Mouse (Mus musculus) frontal cortex, postnatal 25 days (tissue): ENCODE results near the gene Tmeff2.

ENCODE experiments used
- DNase-seq, 2 experiments: peaks; one replicate each; pipeline ENCODE4 v3.0.0; 2022; ENCODE audit warnings: low spot score in 2 of 2

Tmeff2 gene

DNA sequence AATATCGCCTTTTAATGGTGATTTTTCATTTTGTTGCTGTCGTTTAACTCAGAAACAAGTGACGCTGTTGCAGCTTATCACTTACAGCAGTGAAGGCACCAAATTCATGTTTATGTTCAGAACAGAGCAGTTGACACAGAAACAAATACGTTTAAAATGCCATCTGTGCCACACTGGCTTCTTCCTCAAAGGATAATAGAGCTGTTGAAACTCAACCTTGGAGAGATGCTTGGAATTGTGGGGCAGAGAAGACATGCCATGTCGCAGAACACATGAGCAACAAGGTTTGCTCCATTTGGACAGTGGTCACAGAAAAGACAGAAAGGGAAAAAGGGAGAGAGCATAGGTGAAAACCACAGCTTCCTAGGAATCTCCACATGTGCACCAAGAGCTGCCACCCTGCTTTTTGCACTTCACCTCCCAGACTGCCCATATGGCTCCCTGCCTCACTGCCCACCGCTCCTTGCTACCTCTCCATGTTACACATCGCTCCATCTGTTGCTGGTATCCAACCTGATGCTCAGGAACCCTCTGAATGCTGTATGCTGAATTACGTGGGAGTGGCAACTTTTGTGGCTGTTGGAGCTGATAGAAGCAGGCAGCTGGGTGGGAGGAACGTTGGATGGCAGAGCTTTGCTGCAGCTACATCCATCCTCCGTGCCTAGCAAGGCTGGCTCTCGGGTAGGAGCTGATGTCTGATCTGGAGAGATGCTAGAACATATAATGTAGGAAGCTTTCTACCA is 298.8 kb downstream of the Tmeff2 start:
- DNase-seq, result peak in 1 of 2 experiments; percentile 46

DNA sequence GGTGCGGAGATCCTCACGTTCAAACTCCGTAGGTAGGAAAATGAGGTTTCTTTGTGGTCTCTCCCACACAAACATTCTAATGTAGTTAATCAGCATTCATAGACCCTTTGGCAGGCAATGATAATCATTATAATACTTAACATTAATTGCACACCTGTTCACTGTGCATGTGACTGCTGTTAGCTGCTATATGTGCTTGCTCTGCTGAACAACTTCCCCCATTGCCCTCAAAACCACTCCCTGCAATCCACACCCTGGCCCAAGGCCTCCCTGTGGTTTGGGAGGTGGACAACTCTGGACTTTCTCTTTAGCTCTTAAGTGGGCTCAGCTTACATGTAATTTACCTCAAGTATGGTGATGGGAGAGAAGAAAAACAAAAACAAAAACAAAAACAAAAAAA is 299.5 kb downstream of the Tmeff2 start:
- no peak for DNase-seq

DNA sequence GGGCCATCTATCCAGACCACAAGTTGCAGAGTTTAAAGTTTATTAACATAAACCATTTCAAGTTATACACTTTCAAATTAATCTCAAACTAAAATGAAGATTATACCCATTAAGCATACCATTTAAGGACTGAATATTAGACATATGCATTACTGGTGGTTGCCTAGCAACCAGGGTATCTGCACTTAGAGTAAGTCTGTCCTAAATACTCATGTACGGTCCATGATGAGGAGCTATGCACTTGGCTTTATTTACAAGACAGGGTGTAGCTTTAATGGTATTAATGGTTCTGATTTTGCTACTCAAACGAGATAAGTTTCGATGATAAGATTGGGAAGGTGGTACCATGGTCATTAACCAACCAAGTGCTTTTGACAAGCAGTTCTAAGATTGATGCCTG is 315.2 kb downstream of the Tmeff2 start:
- DNase-seq, result no peak

DNA sequence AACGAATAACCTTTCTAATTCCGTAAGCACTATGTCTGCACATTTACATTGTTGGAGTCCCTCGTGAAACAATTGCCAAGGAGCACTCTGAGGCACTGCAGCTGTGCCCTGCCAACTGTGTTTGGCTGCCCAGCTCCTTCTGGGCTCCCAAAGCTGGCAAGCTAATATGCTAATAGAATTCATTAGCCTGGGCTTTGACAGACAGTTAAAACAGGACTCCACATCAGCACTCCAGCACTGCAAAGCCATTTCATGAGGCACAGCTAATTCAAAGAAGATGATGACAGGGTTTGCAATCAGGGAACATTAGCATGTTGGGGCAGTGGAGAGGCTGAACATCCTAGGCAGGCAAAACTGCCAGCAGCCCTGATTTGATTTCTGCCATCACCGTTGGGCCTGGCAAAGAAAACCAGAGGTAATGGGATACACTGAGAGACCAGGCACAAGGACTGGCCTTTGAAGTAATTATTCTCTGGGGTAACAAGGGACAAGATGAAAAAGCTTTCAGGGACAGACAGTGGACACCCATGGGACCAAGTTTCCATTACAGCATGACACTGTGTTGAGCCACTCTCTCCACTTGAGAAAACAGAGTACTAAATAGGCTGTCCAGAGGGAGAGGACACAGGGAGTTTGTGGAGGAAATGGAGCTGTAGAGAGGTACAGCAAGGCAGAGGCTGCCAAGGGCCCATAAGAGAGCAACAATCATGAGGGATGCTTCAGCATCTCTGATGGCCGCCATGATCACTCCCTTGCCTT is 316.0 kb downstream of the Tmeff2 start:
- DNase-seq, result no peak

DNA sequence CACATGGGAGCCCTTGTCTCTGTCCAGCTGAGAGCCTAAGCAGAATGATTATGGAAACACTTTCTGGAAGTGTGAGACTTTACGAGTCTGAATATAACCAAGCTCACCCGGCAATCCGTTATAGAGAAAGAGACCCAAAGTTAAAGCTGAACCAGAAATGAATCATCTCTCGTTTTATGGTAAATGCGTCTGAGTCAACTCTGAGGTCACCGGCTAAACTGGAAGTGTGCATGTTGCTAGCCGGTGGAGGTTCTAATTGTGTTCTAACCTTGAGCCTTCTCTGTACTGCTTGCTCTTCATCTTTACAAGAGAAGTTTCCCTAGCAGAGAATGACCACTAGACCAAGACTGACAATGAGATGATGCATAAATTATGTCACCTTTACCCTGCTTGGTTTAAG is 316.8 kb downstream of the Tmeff2 start:
- DNase-seq, result no peak

DNA sequence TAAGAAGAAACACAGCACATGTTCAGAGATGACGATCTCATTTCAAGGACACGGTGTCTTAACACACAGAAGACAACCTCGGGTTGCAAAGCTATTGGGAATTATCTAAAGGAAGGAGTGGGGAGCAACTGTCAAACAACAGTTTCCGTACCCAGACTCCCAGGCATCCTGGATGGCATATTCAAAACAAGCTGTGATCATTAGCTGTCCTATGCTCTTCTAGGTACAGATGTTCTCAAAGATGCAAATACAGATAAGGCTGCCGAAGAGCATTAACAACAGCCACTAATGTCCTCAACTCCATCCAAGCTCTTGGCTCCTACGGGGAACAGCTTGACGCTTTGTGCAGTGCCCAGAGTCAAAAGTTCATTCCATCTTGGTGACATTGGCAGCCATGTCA is 324.7 kb downstream of the Tmeff2 start:
- DNase-seq, result no peak
